Mouse (Mus musculus): ENCODE results near the gene Siah1a. TPM values are rescaled to one million over a fixed set of nuclear protein-coding genes. Genes with fewer than 3 reads are reported as not detected.

Siah1a gene
- total RNA-seq, 1 experiment from 2014 or later, result 27.6 TPM

DNA sequence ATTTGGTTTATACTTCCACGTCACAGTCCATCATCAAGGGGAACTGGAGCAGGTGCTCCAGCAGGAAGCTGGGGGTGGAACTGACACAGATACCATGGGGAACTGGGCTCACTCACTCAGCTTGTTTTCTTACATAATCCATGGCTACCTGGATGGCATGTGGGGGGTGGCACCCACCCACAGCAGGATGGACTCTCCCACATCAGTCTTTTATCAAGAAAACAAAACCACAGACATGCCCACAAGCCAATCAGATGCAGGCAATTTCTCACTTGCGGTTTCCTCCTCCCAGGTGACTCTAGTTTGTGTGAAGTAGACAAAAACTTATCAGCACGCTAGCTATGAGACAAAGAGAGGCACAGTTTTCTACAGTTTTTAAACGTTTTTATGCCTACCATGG, 37.9 kb downstream of the Siah1a start:
- peak; percentile 88 for ATAC-seq (replicated peaks; ENCODE audit: low read depth, poor library complexity, severe bottlenecking)

DNA sequence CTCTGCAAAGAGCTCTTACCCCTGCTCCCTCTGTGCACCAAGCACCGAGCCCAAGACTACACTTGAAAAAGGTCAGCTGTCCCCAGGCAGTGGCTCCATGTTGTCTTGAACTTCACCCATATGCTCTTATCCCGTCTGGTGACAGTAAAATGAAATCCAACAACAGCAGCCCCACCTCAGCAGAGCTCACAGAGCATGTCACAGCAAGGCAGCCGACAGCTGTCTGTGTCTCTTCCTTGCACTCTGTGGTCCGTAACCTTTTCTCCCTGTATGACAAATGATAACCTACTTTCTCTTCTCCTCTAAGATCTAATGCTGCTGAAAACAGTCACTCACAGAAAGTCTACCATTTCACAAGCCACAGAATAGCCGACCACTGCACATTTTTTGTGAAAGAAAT, 39.0 kb downstream of the Siah1a start:
- ATAC-seq (replicated peaks; ENCODE audit: low read depth, poor library complexity, severe bottlenecking), result no peak

DNA sequence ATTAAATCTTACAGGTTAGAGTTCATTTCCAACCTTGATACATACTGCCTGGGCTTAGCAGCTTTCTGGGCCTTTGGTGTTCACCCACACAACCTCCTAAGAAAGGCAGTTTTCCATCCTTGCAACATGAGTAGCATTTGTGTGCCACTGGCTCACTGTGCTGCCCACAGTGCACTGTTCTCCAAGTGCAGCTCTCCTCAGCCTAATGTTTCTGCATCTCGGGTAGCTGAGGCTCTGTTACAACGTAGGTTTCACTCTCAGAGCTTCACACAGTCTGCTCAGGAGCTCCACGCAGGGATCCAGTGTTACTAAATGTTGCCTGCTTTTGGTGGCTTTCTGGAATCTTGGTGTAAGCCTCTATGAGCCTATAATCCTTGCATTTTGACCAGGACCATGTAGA, 40.4 kb downstream of the Siah1a start:
- no peak for ATAC-seq (replicated peaks; ENCODE audit: low read depth, poor library complexity, severe bottlenecking)

DNA sequence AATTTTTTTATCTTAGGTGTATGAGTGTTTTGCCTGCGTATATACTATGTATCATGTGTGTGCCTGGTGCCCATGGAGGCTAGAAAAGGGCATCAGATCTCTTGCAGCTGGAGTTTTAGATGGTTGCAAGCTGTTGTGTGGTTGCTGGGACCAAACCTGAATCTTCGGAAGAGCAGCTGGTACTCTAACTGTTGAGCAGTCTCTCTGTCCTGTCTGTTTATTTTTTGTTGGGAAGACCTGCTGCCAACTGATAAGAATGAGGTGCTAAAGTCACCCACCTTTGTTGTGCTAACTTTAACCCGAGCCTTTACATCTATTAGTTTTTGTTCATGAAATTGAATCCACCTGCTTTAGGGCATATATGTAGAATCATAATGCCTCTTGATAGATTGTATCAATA, 43.3 kb downstream of the Siah1a start:
- ATAC-seq (replicated peaks; ENCODE audit: low read depth, poor library complexity, severe bottlenecking), result 0 out of 2 replicates have a peak, but pooled peaks have one; percentile 20

DNA sequence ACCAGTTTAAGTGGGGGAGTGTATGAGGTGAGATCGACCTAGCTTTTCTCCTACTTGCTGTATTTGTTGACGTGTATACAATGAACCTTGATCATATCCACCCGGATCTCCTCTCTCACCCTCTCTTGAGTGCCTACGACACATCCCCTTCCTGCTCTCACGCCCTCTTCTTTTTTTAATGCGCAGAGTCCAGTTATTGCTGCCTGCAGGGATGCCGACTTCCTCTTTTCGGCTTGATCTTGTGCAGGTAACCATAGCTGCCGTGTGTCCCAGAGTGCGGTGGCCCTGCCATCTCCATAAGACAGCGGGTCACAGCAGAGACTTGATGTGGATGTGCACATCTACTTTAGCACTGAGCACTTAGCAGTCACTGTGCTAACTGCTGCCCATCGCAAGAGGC, 46.3 kb downstream of the Siah1a start:
- peak; percentile 72 for ATAC-seq (replicated peaks; ENCODE audit: low read depth, poor library complexity, severe bottlenecking)

DNA sequence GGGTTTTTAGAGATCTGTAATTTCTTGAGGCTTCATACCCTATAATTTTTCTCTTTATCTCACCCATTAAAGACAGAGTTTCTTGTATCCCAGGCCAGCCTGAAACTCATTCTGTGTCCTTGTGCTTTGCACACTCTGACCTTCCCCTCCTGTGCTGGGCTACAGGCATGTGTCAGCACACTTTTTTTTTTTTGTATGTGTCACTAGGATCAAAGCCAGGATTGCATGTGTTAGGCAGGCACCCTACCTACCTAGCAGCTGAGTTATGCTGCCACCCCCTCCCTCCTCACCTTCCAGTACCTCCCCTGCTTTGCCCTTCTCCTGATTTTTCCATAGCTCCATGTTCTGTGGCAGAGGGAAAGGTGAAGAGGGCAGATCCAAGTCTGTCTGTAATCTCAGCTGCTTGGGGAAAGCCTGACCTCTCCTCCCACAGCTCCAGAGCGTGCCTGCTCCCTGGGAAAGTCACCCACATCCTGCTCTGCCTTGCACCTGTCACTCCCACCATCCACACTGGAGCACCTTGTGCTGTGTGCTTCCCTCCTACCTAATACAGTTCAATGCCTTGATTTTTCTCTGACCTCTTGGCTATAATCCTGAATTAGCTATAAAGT, 46.8 kb downstream of the Siah1a start:
- ATAC-seq (replicated peaks; ENCODE audit: low read depth, poor library complexity, severe bottlenecking), result no peak

DNA sequence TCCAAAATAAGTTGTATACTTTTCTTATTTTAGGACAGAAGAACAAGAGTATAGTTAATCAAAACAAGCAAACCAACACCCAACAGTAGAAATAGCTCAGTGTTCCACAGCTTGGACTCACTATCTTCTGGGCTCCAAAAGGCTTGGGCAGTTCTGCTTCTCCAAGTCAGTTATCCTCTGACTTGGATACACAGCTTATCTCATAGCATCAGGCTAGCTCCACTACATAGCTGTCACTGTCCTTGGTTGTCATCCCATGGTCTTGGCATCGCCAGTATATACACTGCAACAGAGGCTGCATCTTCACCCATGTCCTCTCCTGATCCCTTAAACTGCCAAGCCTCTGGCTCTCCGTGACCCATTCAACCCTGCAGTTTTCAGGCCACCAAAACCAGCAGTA, 50.0 kb downstream of the Siah1a start:
- ATAC-seq (replicated peaks; ENCODE audit: low read depth, poor library complexity, severe bottlenecking), result no peak

DNA sequence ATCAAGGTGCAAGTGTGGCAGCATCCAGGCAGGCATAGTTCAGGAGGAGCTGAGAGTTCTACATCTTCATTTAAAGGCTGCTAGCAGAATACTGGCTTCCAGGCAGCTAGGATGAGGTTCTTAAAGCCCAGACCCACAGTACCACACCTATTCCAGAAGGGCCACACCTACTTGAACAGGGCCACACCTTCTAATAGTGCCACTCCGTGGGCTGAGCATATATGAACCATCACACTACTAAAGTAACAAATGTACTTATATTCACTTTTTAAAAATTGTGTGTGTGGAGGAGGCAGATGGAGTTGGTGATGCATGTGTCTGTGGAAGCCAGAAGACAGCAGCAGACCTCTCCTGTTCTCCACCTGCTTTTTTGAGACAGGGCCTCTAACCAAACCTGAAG, 51.7 kb downstream of the Siah1a start:
- no peak for ATAC-seq (replicated peaks; ENCODE audit: low read depth, poor library complexity, severe bottlenecking)

DNA sequence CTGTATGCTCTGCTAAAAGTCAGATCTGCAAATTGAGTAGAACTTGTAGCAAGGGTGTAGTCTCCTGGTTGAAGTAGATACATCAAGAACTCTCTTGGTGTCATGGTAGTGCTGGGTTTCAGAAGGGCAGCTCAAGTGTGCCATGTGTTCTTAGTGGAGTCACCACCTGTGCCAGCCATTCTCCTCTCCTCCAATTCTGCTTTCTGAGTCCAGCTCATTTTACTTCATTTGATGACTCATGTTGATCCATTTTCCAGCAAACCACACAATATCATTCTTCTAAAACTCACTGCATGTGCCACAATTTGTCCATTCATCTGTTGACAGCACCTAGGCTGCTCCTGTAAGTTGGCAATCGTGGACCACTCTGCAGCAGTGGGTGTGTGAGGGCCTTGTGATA, 53.6 kb downstream of the Siah1a start:
- no peak for ATAC-seq (replicated peaks; ENCODE audit: low read depth, poor library complexity, severe bottlenecking)

DNA sequence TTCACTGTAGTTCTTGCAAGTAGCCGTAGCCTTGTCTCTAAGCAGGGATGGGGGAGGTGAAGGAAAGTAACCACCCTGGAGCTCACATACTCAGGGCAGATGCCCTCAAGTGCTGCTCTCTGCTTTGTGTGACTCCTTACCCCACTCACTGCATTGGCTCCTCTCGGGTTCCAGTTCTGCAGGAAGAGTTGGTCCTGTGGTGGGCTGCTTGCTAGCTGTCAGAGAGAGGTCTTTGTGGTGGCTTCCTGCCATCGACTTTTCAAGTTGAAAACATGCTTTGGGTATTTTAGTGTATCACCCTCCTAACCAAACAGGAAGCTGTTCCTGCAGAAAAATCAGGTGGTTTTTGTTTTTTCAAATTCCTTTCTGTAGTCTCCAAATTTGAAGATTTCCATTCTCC, 59.1 kb downstream of the Siah1a start:
- no peak for ATAC-seq (replicated peaks; ENCODE audit: low read depth, poor library complexity, severe bottlenecking)

Other genes with a start within 250 kb of the Siah1a start
- not detected in 2 replicates for gene Abcc12, start 165.2 kb downstream of the Siah1a start, total RNA-seq (2017)
- gene Lonp2, start 121.9 kb downstream of the Siah1a start, total RNA-seq (2017), result 59.2 and 68.9 TPM in 2 replicates
- gene Gm10638, start 235 bp downstream of the Siah1a start, total RNA-seq (2017), result 0.39 and 0.46 TPM in 2 replicates
- 15.8 and 16.1 TPM in 2 replicates for gene N4bp1, start 139.3 kb upstream of the Siah1a start, total RNA-seq (2017)

Data from common myeloid progenitor, adult 5-6 weeks (primary cell).